Mouse (Mus musculus) heart, adult 11 months (tissue): Measurements from ENCODE around the gene M1ap.

Experiments used
- DNase-seq: peaks from one replicate; pipeline ENCODE4 v3.0.0; 2022

The M1ap gene

DNA sequence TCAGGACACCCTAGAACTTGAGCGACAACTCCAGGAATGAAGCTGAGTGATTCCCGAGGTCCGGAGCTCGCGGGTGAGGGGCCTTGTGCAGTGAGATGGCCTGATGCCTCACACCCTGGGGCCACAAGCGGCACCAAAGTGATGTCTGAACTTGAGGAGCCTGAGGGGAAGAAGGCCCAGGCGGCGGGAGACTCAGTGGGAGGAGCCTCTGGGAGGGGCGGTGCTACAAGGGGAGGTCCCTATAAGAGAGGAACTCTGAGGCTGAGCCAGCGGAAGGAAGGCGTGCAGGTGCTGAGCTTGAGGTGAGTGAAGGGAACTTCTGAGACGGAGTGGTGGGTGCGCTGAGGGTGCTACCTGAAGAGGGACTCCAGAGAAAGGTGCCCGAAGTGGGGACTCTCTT, at the start of gene M1ap:
M1ap (plus strand) TSS at position 252 of the 400 bp plus-strand sequence.
- no peak for DNase-seq

GRCm38 (mm10) chr6:82897311-82897710, 49.4 kb upstream of the M1ap start:
- peak; percentile 92 for DNase-seq

GRCm38 (mm10) chr6:82898227-82898626, 48.5 kb upstream of the M1ap start:
- DNase-seq, result no peak

DNA sequence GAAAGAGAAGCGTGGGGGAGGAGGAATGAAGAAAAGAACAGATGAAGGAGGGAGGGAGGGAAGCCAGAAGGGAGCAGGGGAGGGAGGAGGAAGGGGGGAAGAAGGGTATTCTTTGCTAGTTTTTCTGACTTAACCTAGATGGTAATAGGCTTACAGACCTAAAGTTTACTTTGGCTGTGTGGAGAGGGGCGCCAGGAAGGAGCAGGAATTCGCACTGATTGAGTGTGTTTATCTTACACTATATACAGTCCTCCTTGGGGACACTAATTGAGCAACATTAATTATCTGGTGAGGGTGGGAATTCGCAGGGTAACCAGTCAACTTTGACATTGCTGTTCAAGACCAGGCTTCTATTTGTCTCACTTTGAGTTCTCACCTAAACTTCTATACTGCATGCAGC, 48.0 kb upstream of the M1ap start:
- DNase-seq, result no peak

GRCm38 (mm10) chr6:82902559-82902958, 44.1 kb upstream of the M1ap start:
- no peak for DNase-seq

DNA sequence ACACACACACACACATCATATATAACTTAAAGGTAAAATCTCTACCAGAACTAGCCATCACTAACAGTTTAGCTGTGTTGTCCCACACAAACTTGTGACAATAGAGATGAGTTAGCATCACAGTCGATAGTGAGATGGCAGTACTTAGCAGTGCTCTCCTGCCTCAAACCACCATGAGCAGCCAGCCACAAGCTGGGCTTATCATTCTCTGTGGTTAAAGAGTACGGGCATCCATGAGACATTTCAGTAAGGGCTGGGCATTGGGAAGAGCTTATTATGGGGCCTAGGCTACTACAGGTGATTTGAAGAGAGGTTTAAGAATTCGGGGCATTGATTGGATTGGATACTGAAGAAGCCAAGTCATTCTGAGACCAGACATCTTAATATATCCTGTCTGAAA, 39.7 kb upstream of the M1ap start:
- DNase-seq, result no peak

GRCm38 (mm10) chr6:82908034-82908433, 38.7 kb upstream of the M1ap start:
- no peak for DNase-seq

- DNase-seq, result peak; percentile 92
These were observed 37.4 kb upstream of the M1ap start for GRCm38 (mm10) chr6:82909136-82909855.

- DNase-seq, result no peak
These were observed 35.4 kb upstream of the M1ap start for GRCm38 (mm10) chr6:82911303-82911702.

DNA sequence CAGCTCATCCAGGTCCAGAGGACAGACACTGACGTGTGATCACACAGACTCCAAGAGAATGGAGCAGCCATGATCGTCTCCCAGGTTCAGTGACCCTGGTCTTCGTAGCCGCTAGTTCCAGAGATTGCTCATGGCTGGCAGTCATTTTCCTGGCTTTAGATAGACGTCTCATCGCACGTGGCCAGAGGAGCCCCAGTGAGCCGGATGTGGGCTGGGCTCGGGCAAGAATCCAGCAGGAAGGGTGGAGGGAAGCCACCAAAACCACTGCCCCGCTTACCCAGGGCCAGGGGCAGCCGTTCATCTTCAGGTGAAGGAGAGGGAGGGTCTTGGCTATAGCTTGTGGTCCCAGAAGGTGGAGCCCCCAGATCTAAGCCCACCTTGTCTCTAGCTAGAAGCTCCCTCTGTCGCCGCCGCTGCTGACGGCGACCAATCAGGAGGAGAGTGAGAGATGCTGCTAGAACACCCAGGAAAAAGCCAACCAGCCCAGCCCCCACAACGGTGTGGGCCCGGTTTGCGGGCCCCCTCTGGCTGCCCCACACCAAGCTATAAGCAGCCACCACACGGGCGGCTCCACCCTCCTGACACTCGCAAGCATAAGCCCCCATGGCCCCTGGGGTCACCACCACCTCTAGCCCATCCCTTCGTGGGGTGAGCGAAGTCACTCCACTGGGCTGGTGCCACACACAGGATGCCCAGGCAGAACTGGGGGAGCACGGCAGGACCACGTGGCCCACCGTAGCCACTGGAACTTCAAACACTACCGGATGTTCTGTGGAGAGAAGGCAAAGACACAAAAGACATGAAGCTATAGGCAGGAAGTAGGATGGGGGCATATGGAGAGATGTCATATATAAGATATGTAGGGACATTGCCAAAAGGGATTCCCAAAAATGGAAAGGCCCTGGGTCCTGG, 33.1 kb upstream of the M1ap start:
- DNase-seq, result peak; percentile 94

GRCm38 (mm10) chr6:82915889-82916288, 30.8 kb upstream of the M1ap start:
- no peak for DNase-seq

DNA sequence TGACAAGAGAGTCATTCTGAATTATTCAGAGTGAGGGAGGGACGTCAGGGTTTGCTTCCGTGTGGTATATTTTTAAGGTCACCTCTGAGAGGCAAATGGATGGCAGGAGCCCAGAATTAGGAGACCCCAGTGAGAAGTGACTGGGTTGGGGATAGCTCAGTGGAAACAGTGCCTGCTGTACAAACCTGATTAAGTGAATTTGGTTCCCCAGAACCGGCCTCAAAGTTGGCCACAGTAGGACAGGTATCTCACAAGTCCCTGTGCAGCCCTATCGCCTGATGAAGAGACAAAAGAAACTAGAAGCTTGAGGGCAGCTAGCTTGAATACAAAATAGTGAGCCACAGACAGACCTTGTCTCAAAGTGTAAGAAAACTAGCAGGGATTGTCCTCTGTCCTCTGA, 30.2 kb upstream of the M1ap start:
- no peak for DNase-seq

GRCm38 (mm10) chr6:82917076-82917777, 29.5 kb upstream of the M1ap start:
- no peak for DNase-seq

DNA sequence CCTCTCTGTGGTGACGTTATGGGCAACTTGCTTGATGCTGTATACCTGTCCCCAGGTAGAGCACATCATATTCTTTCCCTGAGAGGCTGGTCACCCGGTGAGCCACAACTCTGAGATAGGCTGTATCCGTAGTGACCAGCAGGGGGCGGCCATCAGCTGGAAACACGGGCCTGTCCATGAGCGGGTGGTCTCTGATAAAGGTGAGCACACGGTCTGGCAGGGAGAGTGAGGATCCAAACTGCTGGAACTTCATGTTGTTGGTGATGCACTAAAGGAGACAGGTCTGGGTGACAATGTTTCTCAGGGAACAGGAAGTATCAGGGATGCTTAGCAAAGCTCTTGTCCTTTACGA, 28.9 kb upstream of the M1ap start:
- DNase-seq, result no peak

GRCm38 (mm10) chr6:82918371-82918770, 28.3 kb upstream of the M1ap start:
- no peak for DNase-seq

DNA sequence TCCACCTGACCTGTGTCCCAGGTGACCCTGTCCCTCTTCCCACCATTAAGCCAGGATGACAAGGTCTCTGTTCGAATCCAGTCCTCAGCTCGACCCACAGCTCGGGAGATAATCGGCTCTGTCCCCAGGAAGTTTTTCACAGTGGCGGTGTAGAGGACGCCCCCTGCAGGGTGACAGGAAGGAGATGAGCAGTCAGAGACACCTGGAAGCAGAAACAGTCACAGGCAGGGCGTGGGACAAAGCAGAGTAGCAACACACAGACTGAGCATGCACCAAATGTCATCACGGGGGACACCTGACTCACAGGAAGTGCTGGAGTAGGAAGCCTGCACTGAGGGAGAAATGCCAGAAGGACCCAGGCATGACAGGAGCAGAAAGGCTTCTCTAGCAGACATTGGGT, 27.2 kb upstream of the M1ap start:
- no peak for DNase-seq

GRCm38 (mm10) chr6:82921426-82922224, 25.1 kb upstream of the M1ap start:
- no peak for DNase-seq

GRCm38 (mm10) chr6:82925005-82925404, 21.7 kb upstream of the M1ap start:
- peak; percentile 23 for DNase-seq

DNA sequence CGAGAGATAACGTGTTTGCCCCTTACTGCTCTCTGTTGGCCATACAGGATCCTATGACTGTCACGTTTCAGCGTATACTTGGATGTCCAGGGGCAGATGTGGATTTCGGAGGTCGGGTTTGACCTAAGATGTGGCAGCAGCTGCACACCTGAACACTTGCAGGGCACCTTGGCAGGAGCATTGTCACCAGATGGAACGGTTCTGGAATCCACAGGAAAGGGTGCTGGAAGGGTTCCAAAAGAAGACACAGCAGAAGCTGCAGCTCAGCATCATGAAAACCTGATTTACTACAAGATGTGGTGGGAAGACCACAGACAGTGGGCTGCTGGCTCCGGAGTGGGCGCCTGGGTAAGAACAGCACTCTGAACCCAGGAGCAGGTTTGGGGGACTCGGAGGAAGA, 20.6 kb upstream of the M1ap start:
- DNase-seq, result peak; percentile 70

GRCm38 (mm10) chr6:82926528-82926927, 20.2 kb upstream of the M1ap start:
- no peak for DNase-seq

DNA sequence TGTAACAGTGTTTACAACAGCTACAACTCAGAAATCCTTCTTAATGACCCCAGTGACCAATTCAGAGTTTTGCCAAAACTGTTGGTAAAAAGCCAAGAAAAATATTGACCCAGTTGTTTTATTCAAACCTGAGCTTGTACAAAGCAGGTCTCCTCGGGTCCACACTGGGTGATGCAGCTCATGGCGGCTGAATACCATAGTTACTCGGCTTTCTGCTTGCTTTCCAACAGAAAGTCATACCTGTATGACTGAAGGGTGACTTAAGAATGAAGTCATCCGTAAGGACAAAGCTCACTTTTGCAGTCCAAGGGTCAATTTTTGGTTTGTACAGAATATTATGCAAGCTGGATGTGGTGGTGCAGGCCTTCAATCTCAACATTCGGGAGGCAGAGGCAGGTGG, 19.1 kb upstream of the M1ap start:
- no peak for DNase-seq

GRCm38 (mm10) chr6:82934616-82935230, 12.0 kb upstream of the M1ap start:
- peak; percentile 75 for DNase-seq
